Comparison of ENCODE assay signal across 21 mouse cellular contexts in the genomic region with DNA sequence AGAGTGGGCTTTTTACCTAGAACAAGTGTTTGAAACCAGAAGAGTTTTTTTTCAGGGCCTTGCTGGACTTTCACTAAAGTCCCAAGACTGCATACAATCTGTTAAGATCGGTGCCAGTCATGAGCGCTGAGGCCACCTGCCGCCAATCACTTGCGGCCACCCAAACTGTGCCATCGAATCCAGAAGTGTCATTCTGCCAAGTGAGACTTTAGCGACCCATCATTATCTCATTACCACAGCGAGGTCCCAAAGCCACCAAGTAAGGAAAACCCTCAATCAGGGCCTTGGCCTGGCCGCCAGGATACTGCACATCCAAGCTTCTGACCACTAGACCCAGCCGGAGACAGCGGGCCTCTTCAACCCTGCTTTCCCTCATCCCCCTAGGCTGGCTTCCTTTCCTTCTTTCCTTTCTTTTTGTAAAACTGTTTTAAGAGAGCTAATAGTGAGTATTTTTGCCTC. TPM values are rescaled to one million over a fixed set of nuclear protein-coding genes. Genes with fewer than 3 reads are reported as not detected.
DNase-seq lines count a peak whose midpoint lies in the region; ATAC-seq and TF ChIP-seq lines count a peak whose summit lies in the region.
"Had no signal": no experiment of that assay in that cellular context is flagged by ENCODE, and none has a peak within 500 bp of the region (broad histone marks: within the 10 kb centered on the region; RNA-seq: fewer than 3 reads in every experiment).

No protein-coding gene starts in this region.

- TF ChIP-seq POLR2A in CH12.LX (IDR thresholded peaks at IDR 0.05; ENCODE audit: low read depth, low read length), result 0 out of 2 replicates have a peak, but pooled peaks have one; percentile 26
- no peak for TF ChIP-seq POLR2A in kidney, adult 2 months (IDR thresholded peaks at IDR 0.05; ENCODE audit: low read depth, low read length)

- DNase-seq in left cerebral cortex, adult 2 months (ENCODE audit: extremely low spot score in 1 of 2, low spot score in 2 of 2), result no peak
- no peak for DNase-seq in left cerebral cortex, adult 18-20 months (ENCODE audit: low spot score in 2 of 2)
- peak; percentile 77 for DNase-seq in A20 (ENCODE audit: low read depth, low spot score)
- no peak for DNase-seq in CH12.LX (ENCODE audit: extremely low read depth)
- peak; percentile 33 to 47 for DNase-seq in cerebellum, postnatal 36 days
- no peak for DNase-seq in kidney, adult 2 months
- DNase-seq: adrenal gland, postnatal 25 days; embryo, embryonic 11 days; gastrocnemius, postnatal 14 days; heart, postnatal 10 days; kidney, postnatal 10 days; lung, postnatal 10 days had no signal

- H3K4me1 ChIP-seq in CH12.LX (ENCODE audit: control insufficient read depth in 1 of 2, insufficient read depth in 2 of 2), result peaks cover 13 to 48% of the 10 kb centered on the region in 2 experiments
- peaks cover 11% of the 10 kb centered on the region for H3K4me1 ChIP-seq in kidney, adult 2 months (ENCODE audit: control insufficient read depth, insufficient read depth, low read length)

- H3K9me3 ChIP-seq in CH12.LX (replicated peaks; ENCODE audit: low read length), result no peaks in the 10 kb centered on the region
- H3K9me3 ChIP-seq: embryonic facial prominence, embryonic 15.5 days; forebrain, embryonic 10.5 days; limb, embryonic 13.5 days; liver, embryonic 15.5 days; midbrain, embryonic 10.5 days; neural tube, embryonic 15.5 days had no signal

- TF ChIP-seq RAD21 in CH12.LX (IDR thresholded peaks at IDR 0.05; ENCODE audit: low read depth, low read length), result peak; percentile 14

- no peak for TF ChIP-seq EP300 in CH12.LX (IDR thresholded peaks at IDR 0.05; ENCODE audit: low read length)

- no peak for TF ChIP-seq CTCF in left cerebral cortex, adult 2 months (IDR thresholded peaks at IDR 0.05)
- TF ChIP-seq CTCF in CH12.LX (conservative IDR thresholded peaks at IDR 0.05 in 1 of 2, IDR thresholded peaks at IDR 0.05 in 1 of 2; ENCODE audit: low read depth in 2 of 2, low read length in 2 of 2), result no peak; a peak in 1 of 4 replicates
- TF ChIP-seq CTCF in kidney, adult 2 months (conservative IDR thresholded peaks at IDR 0.05; ENCODE audit: insufficient read depth, insufficient read length, low read depth, low read length), result no peak

- H3K79me2 ChIP-seq in CH12.LX (replicated peaks; ENCODE audit: control insufficient read depth, extremely low read depth, insufficient read depth, poor library complexity, severe bottlenecking), result peaks cover 74% of the 10 kb centered on the region

- WGBS in kidney, adult 2 months, result 87% methylated on average over 10 of the region's 10 CpGs

- dilution Hi-C loops in CH12.LX (cut with MboI; ENCODE audit: extremely low pct_ligation_motif_present, extremely low pct_unique_long_range_greater_than_20kb, low sequenced_read_pairs), result no loop called here

- H3K27ac ChIP-seq in left cerebral cortex, adult 2 months, result peak overlapping the region; percentile 30; the same call in 1 of the 2 replicates
- H3K27ac ChIP-seq in CH12.LX (ENCODE audit: insufficient read depth, low read depth), result peak overlapping the region; percentile 60
- no peak overlapping the region for H3K27ac ChIP-seq in kidney, adult 2 months (ENCODE audit: insufficient read depth, low read depth, low read length)
- H3K27ac ChIP-seq: embryonic facial prominence, embryonic 15.5 days; forebrain, embryonic 10.5 days; hindbrain, embryonic 14.5 days; limb, embryonic 13.5 days; liver, embryonic 15.5 days; midbrain, embryonic 10.5 days; neural tube, embryonic 15.5 days had no signal

- intact Hi-C loops in left cerebral cortex, adult 2 months (cut with DNase I), result no loop called here

- H3K36me3 ChIP-seq in CH12.LX (replicated peaks in 1 of 2; ENCODE audit: control insufficient read depth in 1 of 2, insufficient read depth in 1 of 2, low read length in 1 of 2), result peaks cover 0 to 18% of the 10 kb centered on the region in 2 experiments
- H3K36me3 ChIP-seq in kidney, adult 2 months (ENCODE audit: control insufficient read depth, insufficient read depth, low read length), result no peaks in the 10 kb centered on the region
- H3K36me3 ChIP-seq: embryonic facial prominence, embryonic 15.5 days; forebrain, embryonic 10.5 days; limb, embryonic 13.5 days; liver, embryonic 15.5 days; midbrain, embryonic 10.5 days; neural tube, embryonic 15.5 days had no signal

- in situ Hi-C loops in CH12.LX (cut with MboI; ENCODE audit: low pct_ligation_motif_present, low pct_unique_long_range_greater_than_20kb, low sequenced_read_pairs), result no loop called here

- peak overlapping the region; percentile 79 for H3K4me2 ChIP-seq in CH12.LX (ENCODE audit: insufficient read depth, low read depth, poor library complexity, severe bottlenecking)
- H3K4me2 ChIP-seq: embryonic facial prominence, embryonic 15.5 days had no signal

- H3K27me3 ChIP-seq in CH12.LX (replicated peaks), result no peaks in the 10 kb centered on the region
- no peaks in the 10 kb centered on the region for H3K27me3 ChIP-seq in kidney, adult 2 months (replicated peaks; ENCODE audit: control insufficient read depth, insufficient read depth, low read length)
- H3K27me3 ChIP-seq: embryonic facial prominence, embryonic 15.5 days; limb, embryonic 13.5 days; neural tube, embryonic 15.5 days had no signal

- no peak for ATAC-seq in frontal cortex, adult (ENCODE audit: low TSS enrichment)
- ATAC-seq: intestine, postnatal 0 days had no signal

- H3K9ac ChIP-seq in CH12.LX (ENCODE audit: insufficient read depth, low read depth), result peak overlapping the region; percentile 58
- H3K9ac ChIP-seq: embryonic facial prominence, embryonic 15.5 days; hindbrain, embryonic 14.5 days; limb, embryonic 13.5 days; liver, embryonic 15.5 days had no signal

- no peak overlapping the region for H3K4me3 ChIP-seq in left cerebral cortex, adult 2 months
- peak overlapping the region; percentile 52 to 97 (median 74) for H3K4me3 ChIP-seq in CH12.LX (replicated peaks in 1 of 3; ENCODE audit: low read depth in 2 of 3, low read length in 2 of 3, poor library complexity in 1 of 3)
- no peak overlapping the region for H3K4me3 ChIP-seq in kidney, adult 2 months (ENCODE audit: insufficient read depth, low read depth, low read length)
- H3K4me3 ChIP-seq: embryonic facial prominence, embryonic 15.5 days; forebrain, embryonic 10.5 days; liver, embryonic 15.5 days; neural tube, embryonic 15.5 days had no signal

TF ChIP-seq in CH12.LX, 34 proteins besides CTCF, POLR2A, EP300 and RAD21 (continues in another document):
- TF ChIP-seq ELF1 (IDR thresholded peaks at IDR 0.05; ENCODE audit: low read depth, low read length) (no peak), USF1 (IDR thresholded peaks at IDR 0.05; ENCODE audit: low read depth, low read length) (no peak), MAZ (IDR thresholded peaks at IDR 0.05; ENCODE audit: low read depth, low read length) (no peak), BHLHE40 (IDR thresholded peaks at IDR 0.05; ENCODE audit: low read depth, low read length) (no peak), ETS1 (conservative IDR thresholded peaks at IDR 0.05; ENCODE audit: low read depth, low read length) (no peak), PAX5 (IDR thresholded peaks at IDR 0.05; ENCODE audit: low read length) (no peak), E2F4 (IDR thresholded peaks at IDR 0.05; ENCODE audit: insufficient replicate concordance, low read depth, low read length) (no peak), CHD1 (IDR thresholded peaks at IDR 0.05; ENCODE audit: low read depth, low read length) (peak; percentile 79; the same call in 1 of the 2 replicates), TBP (conservative IDR thresholded peaks at IDR 0.05; ENCODE audit: low read depth, low read length) (0 out of 2 replicates have a peak, but pooled peaks have one; percentile 62), TCF12 (IDR thresholded peaks at IDR 0.05; ENCODE audit: low read depth, low read length) (no peak), ZNF384 (IDR thresholded peaks at IDR 0.05; ENCODE audit: low read depth, low read length) (0 out of 2 replicates have a peak, but pooled peaks have one; percentile 52), NRF1 (IDR thresholded peaks at IDR 0.05; ENCODE audit: low read depth, low read length) (0 out of 2 replicates have a peak, but pooled peaks have one; percentile 8), JUN (IDR thresholded peaks at IDR 0.05; ENCODE audit: insufficient read depth, low read depth, low read length) (no peak), ZKSCAN1 (IDR thresholded peaks at IDR 0.05; ENCODE audit: borderline replicate concordance, low read depth, low read length) (no peak), MAFK (IDR thresholded peaks at IDR 0.05; ENCODE audit: insufficient replicate concordance, low read length) (no peak), RCOR1 (conservative IDR thresholded peaks at IDR 0.05; ENCODE audit: low read depth, low read length) (no peak), KAT2A (IDR thresholded peaks at IDR 0.05; ENCODE audit: insufficient replicate concordance, low read length) (no peak), MAX (IDR thresholded peaks at IDR 0.05; ENCODE audit: low read length) (no peak), IRF4 (IDR thresholded peaks at IDR 0.05; ENCODE audit: low read depth, low read length) (no peak), POLR2AphosphoS2 (IDR thresholded peaks at IDR 0.05; ENCODE audit: low read depth, low read length) (no peak), JUND (conservative IDR thresholded peaks at IDR 0.05; ENCODE audit: low read depth, low read length) (no peak), GABPA (IDR thresholded peaks at IDR 0.05; ENCODE audit: insufficient replicate concordance, low read depth, low read length) (no peak), MYC (IDR thresholded peaks at IDR 0.05; ENCODE audit: low read depth, low read length) (no peak), SIN3A (IDR thresholded peaks at IDR 0.05; ENCODE audit: low read length) (peak; percentile 80), ZMIZ1 (IDR thresholded peaks at IDR 0.05; ENCODE audit: low read depth, low read length) (no peak), MXI1 (IDR thresholded peaks at IDR 0.05; ENCODE audit: low read depth, low read length) (no peak; the same call in 1 of the 2 replicates), NELFE (IDR thresholded peaks at IDR 0.05; ENCODE audit: low read depth, low read length) (no peak)

RNA-seq across cellular contexts. Expression of a gene that starts 2.6 kb away (rescaled TPM):
- total RNA-seq in left cerebral cortex, adult 2 months (2021), result 100 to 1,000 TPM in 1 of 2 experiments, 10 to 100 TPM in 1; 85.8 to 101 TPM
- total RNA-seq in left cerebral cortex, adult 18-20 months (2021), result 100 to 1,000 TPM in 1 of 2 experiments, 10 to 100 TPM in 1; 97.8 to 101 TPM
- total RNA-seq in CH12.LX (2012; rRNA removed) (39.2 and 50.5 TPM in 2 replicates), CH12.LX (2014; rRNA removed) (20.7 and 29.6 TPM in 2 replicates)
- polyA plus RNA-seq in CH12.LX (2012; ENCODE audit: insufficient read length, low read depth), result 133 and 147 TPM in 2 replicates
- 21.1 and 23.9 TPM in 2 replicates for polyA plus RNA-seq in kidney, adult 2 months (2012; rRNA removed)

RNA-seq across cellular contexts. Expression of a gene that starts 12.9 kb away (rescaled TPM):
- total RNA-seq in left cerebral cortex, adult 2 months (2021), result 10 to 100 TPM; 45.2 to 51.5 TPM
- total RNA-seq in left cerebral cortex, adult 18-20 months (2021), result 10 to 100 TPM; 42.9 to 45.1 TPM
- total RNA-seq in CH12.LX (2012; rRNA removed), result 22.7 and 24.6 TPM in 2 replicates
- total RNA-seq in CH12.LX (2014; rRNA removed), result 24.9 and 27.8 TPM in 2 replicates
- 19.6 and 25.7 TPM in 2 replicates for polyA plus RNA-seq in CH12.LX (2012; ENCODE audit: insufficient read length, low read depth)
- 22.2 and 22.8 TPM in 2 replicates for polyA plus RNA-seq in kidney, adult 2 months (2012; rRNA removed)

Comparison
In these comparisons a context has a peak if more than half of its experiments do, and no peak if none do; other contexts are left out.
1. DNase-seq: peak in A20 (single experiment) and cerebellum, postnatal 36 days (2 of 2); none in left cerebral cortex, adult 2 months (0 of 2), left cerebral cortex, adult 18-20 months (0 of 2), CH12.LX (single experiment) and kidney, adult 2 months (single experiment).
2. H3K4me3 ChIP-seq: peak in CH12.LX (3 of 3); none in left cerebral cortex, adult 2 months (single experiment) and kidney, adult 2 months (single experiment).